Mouse (Mus musculus): ENCODE data around the gene Gp9.

Gp9 gene

DNA sequence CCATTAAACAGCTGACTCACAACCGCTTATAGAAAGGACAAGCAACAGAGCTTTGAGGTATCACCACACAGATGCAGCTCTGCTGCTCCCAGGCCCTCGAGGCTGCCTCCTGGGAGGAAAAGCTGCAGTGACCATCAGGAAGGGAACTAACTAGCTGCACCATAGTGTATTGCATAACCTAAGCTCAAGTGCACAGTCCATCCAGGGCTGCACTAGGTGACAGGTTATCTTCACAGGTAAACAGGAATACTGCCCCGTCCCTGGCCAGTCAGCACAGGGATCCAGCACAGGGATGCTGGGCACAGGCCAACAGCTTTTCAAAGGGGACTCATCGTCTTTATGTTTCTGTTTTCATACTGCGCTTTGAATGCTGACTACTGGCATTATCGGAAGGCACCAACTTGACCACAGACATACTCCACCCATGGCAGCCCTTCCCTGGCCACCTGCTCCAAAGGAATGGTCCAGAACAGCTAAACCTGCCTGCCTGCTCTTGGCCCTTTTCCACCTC lies 31.8 kb downstream of the Gp9 start:
- DNase-seq (ENCODE audit: low read depth, low spot score): no peak

GRCm38 (mm10) chr6:87810311-87810710 lies 32.4 kb downstream of the Gp9 start:
- no peak for DNase-seq (ENCODE audit: low read depth, low spot score)

DNA sequence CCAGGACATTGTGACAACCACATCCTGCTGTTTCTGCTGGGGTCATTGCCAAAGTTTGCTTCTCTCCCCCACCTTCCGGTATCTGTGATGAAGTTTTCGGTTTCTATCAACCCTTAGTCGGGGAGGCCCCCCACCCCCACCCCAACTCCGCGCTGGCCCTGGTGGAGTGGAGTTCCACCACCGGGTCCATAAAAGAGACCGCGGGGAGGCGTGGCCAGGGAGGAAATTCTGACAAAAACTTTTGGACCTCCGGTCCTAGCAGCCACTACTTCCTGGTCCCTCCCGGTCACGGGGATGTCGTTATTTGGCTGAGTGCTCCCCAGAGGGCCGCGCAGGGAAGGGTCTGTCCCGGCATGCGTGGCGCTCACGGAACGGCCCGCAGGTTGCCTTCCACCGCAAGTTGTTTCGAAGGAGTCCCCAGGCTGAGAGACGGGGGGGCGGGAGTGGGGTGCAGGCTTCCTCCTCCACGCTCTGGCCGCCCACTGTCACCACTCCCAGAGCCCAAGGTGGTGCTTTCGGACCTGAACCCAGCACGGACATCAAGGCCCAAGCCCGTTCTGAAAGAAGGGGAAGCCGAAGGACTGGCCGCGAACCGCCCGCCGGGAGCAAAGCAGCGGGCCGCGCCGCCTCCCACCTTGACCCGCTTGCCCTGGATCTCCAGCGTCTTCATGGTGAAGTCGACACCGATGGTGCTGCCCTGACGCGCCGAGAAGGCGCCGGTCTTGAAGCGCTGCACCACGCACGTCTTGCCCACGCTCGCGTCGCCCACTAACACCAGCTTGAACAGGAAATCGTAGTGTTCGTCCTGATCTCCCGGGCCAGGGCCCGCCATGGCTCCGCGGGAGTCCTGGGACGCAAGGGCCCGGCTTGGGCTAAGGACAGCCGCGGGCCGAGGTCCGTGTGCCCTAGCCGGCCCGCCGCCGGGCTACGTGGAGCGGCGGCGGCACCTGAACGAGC lies 33.1 kb downstream of the Gp9 start:
- DNase-seq (ENCODE audit: low read depth, low spot score): no peak

DNA sequence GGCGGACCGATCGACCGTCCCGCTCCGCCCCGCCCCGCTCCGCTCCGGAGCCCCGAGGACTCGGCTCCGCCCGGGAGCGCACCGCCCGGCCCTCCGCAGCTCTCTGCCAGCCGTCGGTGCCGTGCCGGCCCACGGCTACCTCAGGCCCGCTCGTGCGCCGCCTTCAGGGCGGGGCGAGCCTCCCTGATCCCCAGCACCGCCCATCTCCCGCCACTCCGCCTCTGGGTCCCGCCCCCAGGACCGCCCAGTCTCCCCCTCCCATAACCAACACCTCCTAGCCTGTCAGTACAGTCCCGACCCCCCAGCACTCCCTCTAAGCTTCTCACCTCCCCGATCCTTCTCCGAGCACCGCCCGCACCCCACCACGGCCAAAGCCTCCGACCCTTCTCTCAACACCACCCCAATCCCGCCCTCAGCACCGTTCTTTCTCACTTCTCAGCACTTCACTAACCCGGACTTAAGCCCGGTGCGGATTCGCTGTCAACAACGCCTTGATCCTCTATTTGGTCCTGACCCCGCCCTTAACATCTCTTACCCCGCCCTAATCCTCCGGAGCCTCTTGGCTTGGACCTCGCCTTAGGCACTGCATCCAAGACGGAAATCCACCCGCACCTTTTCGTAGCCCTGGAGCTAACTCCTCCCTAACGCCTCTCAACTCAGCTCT lies 33.9 kb downstream of the Gp9 start, which contains the start of gene Rab43:
TSS of gene Rab43 (minus strand) at position 490 of the 664 bp plus-strand sequence.
- peak; percentile 91 for DNase-seq (ENCODE audit: low read depth, low spot score)

- DNase-seq (ENCODE audit: low read depth, low spot score): no peak
Observed at GRCm38 (mm10) chr6:87812656-87813055, 34.8 kb downstream of the Gp9 start.

GRCm38 (mm10) chr6:87814486-87814885 lies 36.6 kb downstream of the Gp9 start:
- DNase-seq (ENCODE audit: low read depth, low spot score): no peak

GRCm38 (mm10) chr6:87820366-87820765 lies 42.5 kb downstream of the Gp9 start:
- no peak for DNase-seq (ENCODE audit: low read depth, low spot score)
